In genomic region chr6:135026232-135026631, GRCm38 (mm10) we compare ENCODE assay signal across 9 mouse cellular contexts. TPM values are rescaled to one million over a fixed set of nuclear protein-coding genes. Genes with fewer than 3 reads are reported as not detected.
DNase-seq lines count a peak whose midpoint lies in the region; ATAC-seq and TF ChIP-seq lines count a peak whose summit lies in the region.
"Had no signal": no experiment of that assay in that cellular context is flagged by ENCODE, and none has a peak within 500 bp of the region (broad histone marks: within the 10 kb centered on the region; RNA-seq: fewer than 3 reads in every experiment).

No protein-coding gene starts in this region.

- no peak for TF ChIP-seq EP300 in heart, postnatal 0 days (IDR thresholded peaks at IDR 0.05; ENCODE audit: low read depth)

- no peak overlapping the region for H3K27ac ChIP-seq in heart, embryonic 10.5 days
- H3K27ac ChIP-seq in heart, postnatal 0 days (ENCODE audit: low read depth), result no peak overlapping the region
- no peak overlapping the region for H3K27ac ChIP-seq in liver, embryonic 16.5 days (ENCODE audit: low read length)

- no peaks in the 10 kb centered on the region for H3K79me3 ChIP-seq in C2C12 (ENCODE audit: low read depth)

- TF ChIP-seq CTCF in C2C12 (IDR thresholded peaks at IDR 0.05; ENCODE audit: control insufficient read depth, insufficient read depth, insufficient read length), result peak; percentile 23
- TF ChIP-seq CTCF in heart, postnatal 0 days (IDR thresholded peaks at IDR 0.05; ENCODE audit: low read depth), result peak; percentile 64

- H3K27me3 ChIP-seq in heart, embryonic 10.5 days (ENCODE audit: insufficient read depth, poor library complexity, severe bottlenecking), result no peaks in the 10 kb centered on the region
- H3K27me3 ChIP-seq in C2C12 (ENCODE audit: control insufficient read depth, insufficient read depth, insufficient read length), result no peaks in the 10 kb centered on the region
- H3K27me3 ChIP-seq in heart, postnatal 0 days (ENCODE audit: control insufficient read depth, insufficient read depth, low read length), result no peaks in the 10 kb centered on the region
- no peaks in the 10 kb centered on the region for H3K27me3 ChIP-seq in liver, embryonic 16.5 days (ENCODE audit: control insufficient read depth, insufficient read depth, low read depth, low read length)

- H3K36me3 ChIP-seq in heart, embryonic 10.5 days, result peaks cover 42% of the 10 kb centered on the region
- peaks cover 25% of the 10 kb centered on the region for H3K36me3 ChIP-seq in C2C12 (ENCODE audit: control insufficient read depth, insufficient read depth)
- H3K36me3 ChIP-seq in heart, postnatal 0 days (replicated peaks; ENCODE audit: control insufficient read depth, insufficient read depth, low read length), result peaks cover 34% of the 10 kb centered on the region
- peaks cover 19% of the 10 kb centered on the region for H3K36me3 ChIP-seq in liver, embryonic 16.5 days (ENCODE audit: control insufficient read depth, insufficient read depth)

- no peak overlapping the region for H3K4me2 ChIP-seq in heart, postnatal 0 days (ENCODE audit: low read depth, low read length)
- H3K4me2 ChIP-seq in liver, embryonic 16.5 days (ENCODE audit: low read depth, low read length), result no peak overlapping the region

- H3K9me3 ChIP-seq in heart, embryonic 10.5 days, result no peaks in the 10 kb centered on the region
- H3K9me3 ChIP-seq in heart, postnatal 0 days (replicated peaks; ENCODE audit: control insufficient read depth, low read length), result no peaks in the 10 kb centered on the region
- H3K9me3 ChIP-seq in liver, embryonic 16.5 days (replicated peaks; ENCODE audit: control insufficient read depth, low read length), result no peaks in the 10 kb centered on the region

- no peak overlapping the region for H3K9ac ChIP-seq in heart, postnatal 0 days (replicated peaks; ENCODE audit: low read depth, low read length)
- H3K9ac ChIP-seq in liver, embryonic 16.5 days (ENCODE audit: low read depth, low read length), result no peak overlapping the region

- ATAC-seq in heart, postnatal 0 days (ENCODE audit: insufficient read depth, low read depth), result peak; percentile 74; the same call in 1 of the 2 replicates
- ATAC-seq in liver, embryonic 16.5 days (ENCODE audit: low read depth), result 0 out of 2 replicates have a peak, but pooled peaks have one; percentile 35

- peak; percentile 23 to 47 for DNase-seq in heart, adult 18-20 months
- no peak for DNase-seq in heart, embryonic 10.5 days (ENCODE audit: low spot score)
- peak; percentile 46 for DNase-seq in ZHBTc4 (ENCODE audit: low read depth, low spot score)
- DNase-seq in heart, postnatal 0 days (ENCODE audit: low spot score), result peak; percentile 69
- peak; percentile 55 for DNase-seq in retina, embryonic 14.5 days (ENCODE audit: low spot score)
- no peak for DNase-seq in cerebellum, postnatal 4 days (ENCODE audit: low spot score in 2 of 2)

- H3K79me2 ChIP-seq in C2C12 (ENCODE audit: control insufficient read depth, insufficient read depth), result no peaks in the 10 kb centered on the region

- no peaks in the 10 kb centered on the region for H3K4me1 ChIP-seq in heart, embryonic 10.5 days
- H3K4me1 ChIP-seq in heart, postnatal 0 days (ENCODE audit: control insufficient read depth, insufficient read depth), result 0 out of 2 replicates have a peak, but pooled peaks cover 2% of the 10 kb centered on the region
- no peaks in the 10 kb centered on the region for H3K4me1 ChIP-seq in liver, embryonic 16.5 days (ENCODE audit: control insufficient read depth, low read depth, low read length)

- WGBS in heart, embryonic 10.5 days, result 6% methylated on average over 3 of the region's 3 CpGs
- 2% methylated on average over 3 of the region's 3 CpGs for WGBS in heart, postnatal 0 days
- 3% methylated on average over 3 of the region's 3 CpGs for WGBS in liver, embryonic 16.5 days (ENCODE audit: insufficient replicate concordance)

- no peak overlapping the region for H3K4me3 ChIP-seq in heart, embryonic 10.5 days
- H3K4me3 ChIP-seq in C2C12 (ENCODE audit: insufficient read depth, poor library complexity, severe bottlenecking), result no peak overlapping the region
- no peak overlapping the region for H3K4me3 ChIP-seq in heart, postnatal 0 days (ENCODE audit: low read depth, low read length)
- no peak overlapping the region for H3K4me3 ChIP-seq in liver, embryonic 16.5 days (ENCODE audit: low read depth, low read length)
- H3K4me3 ChIP-seq: myocyte had no signal

- H3ac ChIP-seq in C2C12 (ENCODE audit: control insufficient read depth, insufficient read length, low read depth), result no peak overlapping the region

TF ChIP-seq in C2C12, 6 proteins besides CTCF, POLR2A, EP300 and RAD21:
- no peak for TF ChIP-seq MAX (IDR thresholded peaks at IDR 0.05)
- TF ChIP-seq CEBPB (IDR thresholded peaks at IDR 0.05; ENCODE audit: low read depth), result no peak
- TF ChIP-seq FOSL1 (IDR thresholded peaks at IDR 0.05; ENCODE audit: insufficient read depth, low read length, poor library complexity, severe bottlenecking), result no peak
- no peak for TF ChIP-seq MYOG (IDR thresholded peaks at IDR 0.05; ENCODE audit: control insufficient read depth, extremely low read depth, insufficient read length)
- TF ChIP-seq USF1 (IDR thresholded peaks at IDR 0.05; ENCODE audit: low read depth), result no peak
- no peak for TF ChIP-seq MYOD1 (IDR thresholded peaks at IDR 0.05; ENCODE audit: control insufficient read depth, insufficient read length, low read depth)

RNA-seq across cellular contexts. Expression of gene Ddx47, which starts 14.8 kb away (rescaled TPM):
- 10 to 100 TPM; 38.9 to 39.8 TPM for total RNA-seq in heart, adult 18-20 months (2021)
- 75.6 and 99.1 TPM in 2 replicates for polyA plus RNA-seq in heart, embryonic 10.5 days (2016; fragmentation: Nextera tagmentation; extraction: Ambion mirVana)
- 79.3 TPM for polyA plus RNA-seq in C2C12 (2012; fragmentation: generic; extraction: Trizol)
- total RNA-seq in heart, postnatal 0 days (2014; rRNA removed; ENCODE audit: low replicate concordance), result 24.5 and 35.8 TPM in 2 replicates
- 51.4 and 52.7 TPM in 2 replicates for polyA plus RNA-seq in heart, postnatal 0 days (2015; fragmentation: Nextera tagmentation; extraction: Ambion mirVana)
- 47.9 and 51.1 TPM in 2 replicates for polyA plus RNA-seq in liver, embryonic 16.5 days (2015; fragmentation: Nextera tagmentation; extraction: Ambion mirVana)

RNA-seq across cellular contexts. Expression of gene Gprc5a, which starts 39.2 kb away (rescaled TPM):
- 1 to 10 TPM; 2.6 to 3.8 TPM for total RNA-seq in heart, adult 18-20 months (2021)
- 2.6 and 3.2 TPM in 2 replicates for polyA plus RNA-seq in heart, embryonic 10.5 days (2016; fragmentation: Nextera tagmentation; extraction: Ambion mirVana)
- 34.2 TPM for polyA plus RNA-seq in C2C12 (2012; fragmentation: generic; extraction: Trizol)
- 0.12 TPM in 1 of 2 replicates, not detected in the other for total RNA-seq in heart, postnatal 0 days (2014; rRNA removed; ENCODE audit: low replicate concordance)
- 2.3 and 2.5 TPM in 2 replicates for polyA plus RNA-seq in heart, postnatal 0 days (2015; fragmentation: Nextera tagmentation; extraction: Ambion mirVana)
- 0.18 and 0.19 TPM in 2 replicates for polyA plus RNA-seq in liver, embryonic 16.5 days (2015; fragmentation: Nextera tagmentation; extraction: Ambion mirVana)

RNA-seq across cellular contexts. Expression of gene Apold1, which starts 44.7 kb away (rescaled TPM):
- 1 to 10 TPM; 5.7 to 9.3 TPM for total RNA-seq in heart, adult 18-20 months (2021)
- 2.2 and 2.9 TPM in 2 replicates for polyA plus RNA-seq in heart, embryonic 10.5 days (2016; fragmentation: Nextera tagmentation; extraction: Ambion mirVana)
- polyA plus RNA-seq in C2C12 (2012; fragmentation: generic; extraction: Trizol), result 0.05 TPM
- total RNA-seq in heart, postnatal 0 days (2014; rRNA removed; ENCODE audit: low replicate concordance), result 24.8 and 28.5 TPM in 2 replicates
- polyA plus RNA-seq in heart, postnatal 0 days (2015; fragmentation: Nextera tagmentation; extraction: Ambion mirVana), result 6.9 and 9.2 TPM in 2 replicates
- 2.0 and 2.3 TPM in 2 replicates for polyA plus RNA-seq in liver, embryonic 16.5 days (2015; fragmentation: Nextera tagmentation; extraction: Ambion mirVana)

Comparison
In these comparisons a context has a peak if more than half of its experiments do, and no peak if none do; other contexts are left out.
1. DNase-seq: peak in heart, adult 18-20 months (2 of 2), ZHBTc4 (single experiment), heart, postnatal 0 days (single experiment) and retina, embryonic 14.5 days (single experiment); none in heart, embryonic 10.5 days (single experiment) and cerebellum, postnatal 4 days (0 of 2).